Mouse (Mus musculus) kidney, postnatal 0 days (tissue): ENCODE data around the gene Lmna. TPM values are rescaled to one million over a fixed set of nuclear protein-coding genes. Genes with fewer than 3 reads are reported as not detected.

Source experiments
- ATAC-seq: fragments of 200-750 bp; cut with Nextera tagmentation; replicated peaks from 2 replicates; pipeline ENCODE4 v1.8.0; 2017; ENCODE audit warnings: low read depth, moderate number of reproducible peaks, moderate TSS enrichment, moderate library complexity; ENCODE audit not compliant: low FRiP score
- DNase-seq: peaks from one replicate; pipeline ENCODE4 v3.0.0-alpha.2; 2016; ENCODE audit warnings: low spot score
- H3K27ac ChIP-seq: fragments of 300-500 bp; sonication (generic); 2 replicates; pipeline ENCODE4 v1.5.1; 2014; ENCODE audit warnings: mild to moderate bottlenecking
- H3K27me3 ChIP-seq: fragments of 300-500 bp; sonication (generic); 2 replicates; pipeline ENCODE4 v1.6.1; 2014; ENCODE audit warnings: low read length, mixed read lengths; ENCODE audit not compliant: insufficient read depth
- H3K36me3 ChIP-seq: fragments of 300-500 bp; sonication (generic); 2 replicates; pipeline ENCODE4 v1.6.1; 2014; ENCODE audit warnings: low read length, mixed read lengths; ENCODE audit not compliant: insufficient read depth
- H3K4me1 ChIP-seq: fragments of 300-500 bp; sonication (generic); replicated peaks from 2 replicates; pipeline ENCODE4 v1.6.1; 2014; ENCODE audit warnings: antibody characterized with exemption, low read length, mixed read lengths; ENCODE audit not compliant: insufficient read depth
- H3K4me2 ChIP-seq: fragments of 300-500 bp; sonication (generic); 2 replicates; pipeline ENCODE4 v1.6.1; 2014; ENCODE audit warnings: mild to moderate bottlenecking, low read length, moderate library complexity, mixed read lengths
- H3K4me3 ChIP-seq: fragments of 300-500 bp; sonication (generic); replicated peaks from 2 replicates; pipeline ENCODE4 v1.5.1; 2014; ENCODE audit warnings: low read depth, low read length
- H3K9ac ChIP-seq: fragments of 300-500 bp; sonication (generic); 2 replicates; pipeline ENCODE4 v1.6.1; 2014; ENCODE audit warnings: low read depth, low read length
- H3K9me3 ChIP-seq: fragments of 300-500 bp; sonication (generic); replicated peaks from 2 replicates; pipeline ENCODE4 v1.6.1; 2016; ENCODE audit warnings: low read length, inconsistent platforms, mixed read lengths
- CTCF ChIP-seq: IDR thresholded peaks from 2 replicates; pipeline ENCODE4 v1.5.1; 2016; ENCODE audit warnings: antibody characterized with exemption, low read depth, mild to moderate bottlenecking, moderate library complexity
- WGBS: fragments of 180-500 bp; shearing (Covaris S2); extraction: QIAGEN DNeasy Blood & Tissue Kit; methylation state at CpG from one replicate; pipeline ENCODE4 v1.1.7; 2014; 5-methylcytosine and 5-hydroxymethylcytosine counted together
- polyA plus RNA-seq: library from polyadenylated mRNA; unstranded; fragments of >200 nt; fragmentation: Nextera tagmentation; extraction: Ambion mirVana; gene quantifications from 2 replicates; pipeline ENCODE4 v1.2.1, GENCODE M21; 2015

Lmna gene
- polyA plus RNA-seq, 1 experiment from 2014 or later, result 99.3 TPM

- 27% methylated on average over 3 of the region's 3 CpGs for WGBS
- Histone ChIP-seq H3K27me3 (no peaks in the 10 kb centered on the region), H3K4me3 (0 out of 2 replicates have a peak overlapping the region, but pooled peaks have one; percentile 9), H3K9ac (peak overlapping the region; percentile 37; the same call in 1 of the 2 replicates), H3K4me2 (peak overlapping the region; percentile 89), H3K36me3 (peaks cover 18% of the 10 kb centered on the region; the same call in 1 of the 2 replicates), H3K9me3 (no peaks in the 10 kb centered on the region), H3K27ac (peak overlapping the region; percentile 40; the same call in 1 of the 2 replicates), H3K4me1 (peaks cover 48% of the 10 kb centered on the region)
- DNase-seq (no peak), ATAC-seq (no peak)
- no peak for TF ChIP-seq CTCF
Observed at GRCm38 (mm10) chr3:88535005-88535404, 25.2 kb upstream of the Lmna start.

GRCm38 (mm10) chr3:88533706-88534105 lies 23.9 kb upstream of the Lmna start:
- Histone ChIP-seq H3K27me3 (no peaks in the 10 kb centered on the region), H3K27ac (peak overlapping the region; percentile 96; the same call in 1 of the 2 replicates), H3K4me3 (peak overlapping the region; percentile 85), H3K36me3 (peaks cover 16% of the 10 kb centered on the region; the same call in 1 of the 2 replicates), H3K9me3 (no peaks in the 10 kb centered on the region), H3K4me2 (peak overlapping the region; percentile 89), H3K4me1 (peaks cover 57% of the 10 kb centered on the region), H3K9ac (peak overlapping the region; percentile 92)
- TF ChIP-seq CTCF, result no peak
- no peak for DNase-seq
- ATAC-seq, result no peak
- WGBS, result 2% methylated on average over 4 of the region's 5 CpGs

GRCm38 (mm10) chr3:88532689-88533511 lies 23.1 kb upstream of the Lmna start:
- no peak for TF ChIP-seq CTCF
- Histone ChIP-seq H3K4me3 (peak overlapping the region; percentile 85), H3K36me3 (peaks cover 8% of the 10 kb centered on the region; the same call in 1 of the 2 replicates), H3K4me1 (peaks cover 56% of the 10 kb centered on the region), H3K9ac (peak overlapping the region; percentile 92), H3K4me2 (peak overlapping the region; percentile 89), H3K27ac (peak overlapping the region; percentile 96), H3K9me3 (no peaks in the 10 kb centered on the region), H3K27me3 (no peaks in the 10 kb centered on the region)
- peak; percentile 75 for DNase-seq
- ATAC-seq, result peak; percentile 12; the same call in 1 of the 2 replicates
- WGBS, result under 1% methylated on average over 34 of the region's 40 CpGs

GRCm38 (mm10) chr3:88532299-88532674 lies 22.5 kb upstream of the Lmna start, which contains the start of gene Mex3a:
TSS of gene Mex3a (plus strand) at chr3:88532395.
- Histone ChIP-seq H3K9ac (peak within 1 kb of the TSS; percentile 92), H3K4me2 (peak within 1 kb of the TSS; percentile 89), H3K27ac (peak within 1 kb of the TSS; percentile 96), H3K36me3 (peaks cover 6% of the 10 kb centered on the region; the same call in 1 of the 2 replicates), H3K9me3 (no peaks in the 10 kb centered on the region), H3K4me1 (peaks cover 60% of the 10 kb centered on the region), H3K27me3 (no peaks in the 10 kb centered on the region), H3K4me3 (peak within 1 kb of the TSS; percentile 85)
- DNase-seq, result no peak
- WGBS, result 0% methylated on average over 23 of the region's 31 CpGs
- no peak for TF ChIP-seq CTCF
- no peak for ATAC-seq

GRCm38 (mm10) chr3:88531348-88532298 lies 21.9 kb upstream of the Lmna start:
- H3K4me2 ChIP-seq, result peak overlapping the region; percentile 89
- WGBS, result under 1% methylated on average over 60 of the region's 63 CpGs
- TF ChIP-seq CTCF, result no peak

More at GRCm38 (mm10) chr3:88531348-88532298, 21.9 kb upstream of the Lmna start:
- Histone ChIP-seq H3K27ac (peak overlapping the region; percentile 96), H3K9me3 (no peaks in the 10 kb centered on the region), H3K27me3 (no peaks in the 10 kb centered on the region), H3K4me3 (peak overlapping the region; percentile 85), H3K9ac (peak overlapping the region; percentile 92), H3K4me1 (peaks cover 54% of the 10 kb centered on the region), H3K36me3 (no peaks in the 10 kb centered on the region; the same call in 1 of the 2 replicates)
- peak; percentile 70 for ATAC-seq
- peak; percentile 93 for DNase-seq
